Mouse (Mus musculus): ENCODE data around the gene Angel1.

- TF ChIP-seq CTCF (IDR thresholded peaks at IDR 0.05; ENCODE audit: low read depth, low read length) (no peak), POLR2A (IDR thresholded peaks at IDR 0.05; ENCODE audit: extremely low read depth, insufficient read depth, low read length) (no peak)
Measured at GRCm38 (mm10) chr12:86724300-86724699, 2.0 kb downstream of the Angel1 start.

All from liver, adult 2 months (tissue).